Mouse (Mus musculus) megakaryocyte progenitor cell, adult 5-6 weeks (primary cell): ENCODE measurements around the gene Pacsin3. TPM values are rescaled to one million over a fixed set of nuclear protein-coding genes. Genes with fewer than 3 reads are reported as not detected.
A peak's percentile ranks its signal among the peaks of the same experiment; 100 is the strongest.

Source experiments
- ATAC-seq: replicated peaks from 2 replicates; pipeline ENCODE4 v1.8.0; 2016; ENCODE audit warnings: mild to moderate bottlenecking, moderate TSS enrichment, inconsistent platforms; ENCODE audit not compliant: poor library complexity
- total RNA-seq, 2 experiments: library from RNA; stranded (forward) in 1 of 2; stranded (reverse) in 1 of 2; fragments of 157-497, 149-512 nt in 1 of 2; fragments of 200-1000 nt in 1 of 2; gene quantifications; 2 replicates each; pipeline versions ENCODE4 v1.2.3 to v1.2.4; 2015 to 2017

The Pacsin3 gene
- total RNA-seq, 2 experiments from 2014 or later, result not detected

DNA sequence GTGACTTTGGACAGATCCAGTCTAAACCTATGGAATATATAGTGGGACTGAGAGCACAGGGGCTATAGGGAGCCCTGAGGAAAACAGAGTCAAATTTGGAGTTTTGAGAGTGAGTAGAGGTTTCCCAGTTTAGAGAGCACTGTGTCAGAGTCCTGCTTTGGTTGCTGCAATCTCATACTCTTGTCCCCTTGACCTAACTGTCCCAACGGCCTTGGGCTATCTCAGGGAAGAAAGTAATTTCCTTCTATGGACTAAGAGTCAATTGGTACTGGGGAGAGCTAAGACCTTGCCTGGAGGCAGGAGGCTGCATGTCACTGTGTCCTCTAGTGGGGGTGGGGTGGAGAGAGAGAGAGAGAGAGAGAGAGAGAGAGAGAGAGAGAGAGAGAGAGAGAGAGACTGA lies 3.1 kb downstream of the Pacsin3 start:
- no peak for ATAC-seq

DNA sequence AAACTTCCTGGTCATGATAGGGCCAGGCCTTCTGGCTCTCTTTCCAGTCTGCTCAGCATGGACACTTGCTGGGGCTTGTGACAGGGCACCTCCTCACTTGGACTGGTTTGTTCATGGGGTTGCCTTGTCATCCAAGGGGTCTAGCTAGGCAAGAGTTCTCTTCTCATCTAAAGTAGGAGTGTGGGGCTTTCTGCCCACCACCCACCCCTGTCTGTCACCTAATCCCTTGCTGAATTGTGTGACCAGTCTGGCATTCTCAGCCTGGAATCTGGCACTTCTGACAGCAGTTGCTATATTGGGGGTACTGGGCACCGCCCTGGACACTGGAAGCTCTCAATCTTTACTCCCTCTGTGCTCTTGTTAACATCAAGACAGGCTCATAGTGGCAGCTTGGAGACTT lies 3.7 kb downstream of the Pacsin3 start:
- ATAC-seq, result no peak

DNA sequence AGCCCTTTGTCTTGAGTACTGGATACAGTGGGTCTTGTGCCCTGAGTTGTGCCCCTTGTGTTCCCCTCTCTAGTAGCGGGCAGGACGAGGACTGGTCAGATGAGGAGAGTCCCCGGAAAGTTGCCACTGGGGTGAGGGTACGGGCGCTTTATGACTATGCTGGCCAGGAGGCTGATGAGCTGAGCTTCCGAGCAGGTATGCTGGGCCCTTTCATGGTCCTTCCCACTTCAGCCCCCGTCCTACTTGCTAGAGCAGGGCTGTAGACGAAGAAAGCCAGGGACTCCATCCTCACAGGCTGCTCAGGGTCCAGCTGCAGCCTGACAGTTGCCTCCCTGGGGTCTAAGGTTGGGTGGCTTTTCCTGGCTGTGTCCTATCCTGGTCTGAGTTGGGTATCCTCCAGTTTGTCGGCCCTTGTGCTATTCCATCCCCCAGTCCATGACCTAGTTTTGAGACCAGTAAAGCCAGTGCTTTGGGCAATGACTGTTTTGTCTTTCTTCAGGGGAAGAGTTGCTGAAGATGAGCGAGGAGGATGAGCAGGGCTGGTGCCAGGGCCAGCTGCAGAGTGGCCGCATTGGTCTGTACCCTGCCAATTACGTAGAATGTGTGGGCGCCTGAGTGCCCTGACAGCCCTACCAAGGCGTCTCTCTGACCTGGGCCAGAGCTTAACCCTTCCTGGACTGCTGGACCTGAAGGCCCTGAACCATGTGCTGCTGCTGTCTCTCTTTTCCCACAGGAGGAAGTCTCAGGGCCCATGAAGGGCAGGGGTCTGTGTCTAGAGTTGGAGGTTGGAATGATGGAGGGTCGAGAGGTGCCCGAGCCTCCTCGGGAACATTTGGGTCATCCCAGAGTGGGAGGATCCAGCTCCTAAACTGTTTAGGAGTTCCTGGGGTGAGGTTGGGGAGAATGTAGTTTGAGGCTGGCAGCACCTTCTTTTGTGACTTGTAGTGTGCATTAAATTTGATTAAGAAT lies 8.2 kb downstream of the Pacsin3 start:
- no peak for ATAC-seq

DNA sequence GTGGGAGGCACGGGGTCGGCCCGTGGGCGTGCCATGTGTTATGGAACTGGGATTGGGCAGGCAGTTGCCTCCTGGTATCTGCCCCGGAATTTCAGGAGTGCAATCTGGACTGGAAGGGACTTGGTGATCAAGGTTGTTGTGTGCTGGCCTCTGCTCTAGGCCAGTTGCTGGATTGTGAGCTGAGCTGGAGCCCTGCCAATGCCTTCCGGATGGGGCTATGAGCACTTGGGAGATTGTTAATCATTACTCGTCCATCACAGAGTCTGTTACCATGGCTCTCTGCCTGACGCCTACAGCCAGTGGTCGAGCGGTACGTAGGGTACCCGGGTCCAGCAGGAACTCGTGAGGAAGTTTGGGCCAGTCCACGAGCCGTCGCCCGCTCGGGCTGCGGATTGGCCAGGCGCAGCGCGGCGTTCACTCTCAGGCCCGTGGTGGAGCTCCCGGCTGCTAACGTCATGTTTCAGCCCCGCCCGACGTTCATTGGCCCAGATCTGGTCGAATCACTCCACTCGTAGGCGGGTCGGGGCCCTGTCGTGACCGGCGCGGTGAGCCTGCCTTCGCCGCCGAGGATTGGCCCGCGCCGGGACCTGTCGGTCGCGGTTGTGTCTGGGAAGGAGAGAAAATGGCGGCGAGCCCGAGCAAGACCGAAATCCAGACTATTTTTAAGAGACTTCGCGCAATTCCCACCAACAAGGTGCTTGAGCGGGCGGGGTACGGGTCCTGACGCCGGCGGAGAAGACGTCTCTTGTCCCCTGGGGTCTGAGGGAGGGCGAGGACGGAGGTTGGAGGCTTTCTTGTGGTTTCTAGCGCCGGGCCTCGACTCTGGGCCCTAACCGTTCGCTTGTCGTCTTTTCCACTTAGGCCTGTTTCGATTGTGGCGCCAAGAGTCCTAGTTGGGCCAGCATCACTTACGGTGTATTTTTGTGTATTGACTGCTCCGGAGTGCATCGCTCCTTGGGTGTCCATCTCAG lies 9.2 kb downstream of the Pacsin3 start, which contains the start of gene Arfgap2:
Arfgap2 (plus strand) TSS at position 264 of the 971 bp plus-strand sequence.
- ATAC-seq, result peak; percentile 98

DNA sequence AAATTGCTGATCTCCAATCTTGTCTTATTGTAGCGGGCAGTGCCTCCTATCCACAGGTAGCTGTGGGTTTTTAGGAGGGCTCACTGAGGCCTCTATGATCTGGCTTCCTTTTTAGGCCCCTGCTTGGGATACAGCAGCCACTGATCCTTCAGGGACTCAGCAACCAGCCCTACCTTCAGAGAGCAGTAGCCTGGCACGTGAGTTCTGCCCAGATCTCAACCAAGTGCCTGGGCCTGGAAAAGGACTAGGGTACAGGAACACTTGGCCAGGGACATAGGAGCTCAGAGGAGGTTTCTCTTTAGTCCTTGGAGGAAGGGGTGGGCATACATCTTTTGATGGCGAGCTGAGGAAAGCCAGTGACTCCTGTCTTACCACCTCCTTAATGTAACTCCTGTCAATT lies 12.3 kb downstream of the Pacsin3 start:
- ATAC-seq, result no peak

DNA sequence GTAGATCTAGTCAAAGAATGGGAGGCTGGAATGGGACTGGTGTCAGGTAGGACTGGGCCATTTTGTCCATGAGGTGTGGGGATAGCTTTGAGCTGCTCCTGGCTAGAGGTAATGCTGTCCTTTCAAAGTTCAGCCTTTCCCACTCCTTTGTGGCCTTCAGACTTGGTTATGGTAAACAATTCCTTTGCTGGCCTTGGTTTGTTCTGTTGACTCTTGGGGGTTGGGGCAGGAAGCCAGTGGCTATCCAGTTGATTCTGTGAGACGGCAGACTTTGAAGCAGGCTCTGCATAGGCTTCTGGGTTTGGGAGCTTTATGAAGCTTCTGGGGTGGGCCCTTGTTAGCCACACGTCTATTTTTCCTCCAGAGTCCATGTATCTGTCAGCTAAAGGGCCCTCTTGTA lies 13.0 kb downstream of the Pacsin3 start:
- no peak for ATAC-seq

DNA sequence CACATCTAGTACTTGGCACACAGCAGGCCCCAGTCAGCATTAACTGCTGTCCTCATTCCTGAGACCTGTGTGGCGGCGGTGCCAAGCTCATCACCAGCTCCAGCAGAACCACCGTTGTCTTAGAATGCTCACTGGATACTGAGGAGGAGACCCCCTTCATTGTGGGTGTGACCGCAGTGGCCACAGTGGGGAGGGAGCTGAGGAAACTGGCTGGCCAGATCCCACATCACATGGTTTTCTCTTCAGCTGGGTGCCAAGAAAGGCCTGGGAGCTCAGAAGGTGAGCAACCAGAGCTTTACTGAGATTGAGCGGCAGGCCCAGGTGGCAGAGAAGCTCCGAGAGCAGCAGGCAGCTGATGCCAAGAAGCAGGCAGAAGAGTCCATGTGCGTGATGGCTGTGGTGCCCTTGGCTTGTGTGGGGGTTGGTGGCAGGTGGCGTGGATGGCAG lies 14.0 kb downstream of the Pacsin3 start:
- ATAC-seq, result no peak

DNA sequence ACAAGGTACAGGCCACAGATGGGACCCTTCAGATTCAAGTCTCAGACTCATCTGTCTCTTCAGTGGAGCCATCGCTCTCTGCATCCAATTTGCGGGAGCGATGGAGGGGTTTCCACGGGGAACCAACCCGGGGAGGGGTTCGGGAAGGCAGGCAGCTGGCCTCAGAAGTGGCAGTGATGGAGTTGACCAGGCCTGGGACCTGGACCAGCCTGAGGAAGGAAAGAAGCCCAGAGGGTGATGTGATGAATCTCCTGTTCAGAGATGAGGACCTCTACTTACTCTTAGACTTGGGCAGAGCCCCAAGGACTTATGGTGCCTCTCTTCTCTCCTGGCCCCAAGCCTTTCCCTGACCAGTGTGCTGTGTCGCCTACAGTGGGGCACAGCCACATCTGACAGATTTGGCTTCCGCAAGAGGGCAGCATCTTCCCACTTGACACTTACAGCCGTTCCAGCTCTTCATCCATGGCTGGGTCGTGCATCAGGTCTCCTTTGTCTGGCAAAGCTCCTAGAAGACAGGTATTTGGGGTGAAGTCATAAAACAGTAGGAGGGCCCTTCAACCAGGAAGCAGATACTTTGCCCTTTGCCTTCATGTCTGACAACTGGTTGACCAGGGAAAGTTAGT lies 23.1 kb downstream of the Pacsin3 start:
- no peak; the same call in 1 of the 2 replicates for ATAC-seq

DNA sequence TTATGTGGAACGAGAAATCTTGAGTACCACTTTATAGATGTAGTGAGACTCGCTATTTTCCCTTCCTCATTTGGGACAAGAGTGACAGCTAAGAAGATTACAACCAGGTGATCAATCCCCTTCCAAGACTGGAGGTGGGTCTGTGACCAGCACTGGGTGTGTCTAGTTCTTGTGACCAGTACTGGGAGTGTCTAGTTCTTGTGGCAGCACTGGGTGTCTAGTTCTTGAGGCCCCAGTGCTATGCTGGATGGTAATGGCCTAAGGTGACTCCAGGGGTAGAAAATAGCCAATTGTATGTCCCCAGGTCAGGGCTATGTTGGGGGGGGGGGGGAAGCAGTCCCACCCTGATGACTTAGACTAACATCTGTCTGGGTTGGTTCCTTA lies 23.6 kb downstream of the Pacsin3 start:
- ATAC-seq, result no peak

DNA sequence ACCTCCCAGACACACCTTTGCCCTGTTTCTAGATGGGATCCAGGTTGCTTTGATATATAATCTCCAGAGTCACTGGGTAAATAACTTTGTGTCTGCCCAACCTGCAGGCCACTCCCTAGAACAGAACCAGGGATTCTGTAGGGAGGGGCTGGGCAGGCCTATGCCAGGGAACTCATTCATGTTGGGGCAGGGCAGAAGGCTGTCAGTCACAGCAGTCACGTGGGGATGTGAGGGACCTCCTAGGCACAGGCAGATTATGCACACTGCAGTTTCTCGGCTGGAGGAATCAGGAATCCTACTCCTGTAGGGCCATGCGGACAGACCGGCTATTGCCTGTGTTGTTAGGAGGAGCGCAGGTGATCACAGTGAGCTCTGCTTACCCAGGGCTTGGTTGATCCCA lies 25.6 kb downstream of the Pacsin3 start:
- ATAC-seq, result no peak

DNA sequence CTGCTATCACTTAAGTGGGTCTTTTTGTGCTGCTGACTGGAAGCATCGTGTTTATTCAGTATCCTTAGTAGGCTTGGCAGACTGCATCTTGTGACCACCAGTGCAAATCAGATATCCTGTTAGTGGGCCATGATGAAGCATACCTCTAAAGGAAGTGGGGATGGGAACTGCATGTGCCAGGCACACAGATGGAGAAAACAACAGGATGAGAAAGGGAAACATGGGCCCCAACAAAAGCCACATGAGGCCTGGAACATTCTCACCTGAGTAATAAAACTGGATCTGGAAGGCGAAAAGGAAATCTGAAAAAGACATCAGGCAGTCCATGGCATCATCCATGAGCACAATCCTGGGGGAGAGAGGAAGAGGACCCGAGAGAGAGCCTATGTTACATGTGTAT lies 28.2 kb downstream of the Pacsin3 start:
- no peak for ATAC-seq

DNA sequence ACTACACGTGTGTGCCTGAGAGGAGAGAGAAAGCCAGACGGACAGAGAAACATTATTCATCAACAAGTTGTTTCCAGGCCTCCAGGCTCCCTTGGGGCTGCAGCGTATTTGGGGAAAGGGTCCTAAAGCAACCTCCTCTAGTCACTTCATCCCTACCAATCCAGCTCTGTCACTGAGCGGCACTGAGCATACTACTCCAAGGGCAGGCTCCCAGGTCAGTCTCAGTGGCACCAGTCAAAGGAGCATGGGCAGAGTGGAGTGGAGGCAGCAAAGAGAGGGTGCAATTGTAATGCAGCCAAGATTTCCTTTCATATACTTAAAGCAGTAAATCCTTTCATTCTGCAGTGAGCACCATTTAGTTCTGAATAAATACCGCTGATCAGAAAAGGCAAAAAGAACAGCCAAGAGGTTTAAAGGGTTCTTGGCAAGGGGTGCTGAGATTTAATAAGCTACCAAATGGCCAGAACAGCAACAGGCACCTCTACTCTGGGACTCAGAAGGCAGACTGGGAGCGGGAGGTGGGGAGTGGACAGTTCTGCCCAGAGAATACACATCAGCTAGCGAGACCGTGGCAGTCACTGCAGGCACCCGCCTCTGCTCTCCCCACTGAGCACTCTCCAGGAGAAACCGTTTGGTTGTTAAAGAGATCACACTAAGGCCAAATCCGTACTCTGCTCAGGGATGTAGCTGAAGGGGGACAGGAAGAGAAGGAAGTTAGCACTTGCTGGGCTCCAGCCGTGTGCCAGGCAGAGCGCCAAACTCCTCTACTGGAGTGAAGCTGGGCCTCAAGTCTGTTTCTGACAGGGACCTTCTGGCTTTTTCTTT lies 28.8 kb downstream of the Pacsin3 start:
- ATAC-seq, result no peak

DNA sequence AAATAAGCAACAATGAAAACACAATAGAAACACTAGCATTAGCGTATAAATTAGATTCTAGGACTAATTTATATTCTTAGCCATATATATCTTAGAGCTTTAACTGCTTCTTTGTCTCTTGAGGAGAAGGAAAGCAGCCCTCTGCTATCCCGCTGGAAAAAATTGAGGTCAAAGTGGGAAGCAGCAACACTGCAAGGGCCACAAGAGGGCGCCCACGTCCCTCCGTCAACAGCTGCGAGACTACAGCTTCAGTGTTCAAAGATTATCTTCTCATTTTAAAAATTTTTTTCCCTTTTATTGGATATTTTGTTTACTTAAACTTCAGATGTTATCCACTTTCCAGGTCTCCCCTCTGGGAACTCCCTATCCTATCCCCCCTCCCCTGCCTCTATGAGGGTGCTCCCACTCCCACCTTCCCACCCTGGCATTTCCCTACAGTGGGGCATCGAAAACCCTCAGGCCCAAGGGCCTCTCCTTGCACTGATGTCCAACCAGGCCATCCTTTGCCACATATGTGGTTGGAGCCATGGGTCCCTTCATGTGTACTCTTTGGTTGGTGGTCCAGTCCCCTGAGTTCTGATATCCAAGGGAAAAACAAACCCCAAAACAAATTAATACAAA lies 30.2 kb downstream of the Pacsin3 start:
- ATAC-seq, result peak; percentile 90

DNA sequence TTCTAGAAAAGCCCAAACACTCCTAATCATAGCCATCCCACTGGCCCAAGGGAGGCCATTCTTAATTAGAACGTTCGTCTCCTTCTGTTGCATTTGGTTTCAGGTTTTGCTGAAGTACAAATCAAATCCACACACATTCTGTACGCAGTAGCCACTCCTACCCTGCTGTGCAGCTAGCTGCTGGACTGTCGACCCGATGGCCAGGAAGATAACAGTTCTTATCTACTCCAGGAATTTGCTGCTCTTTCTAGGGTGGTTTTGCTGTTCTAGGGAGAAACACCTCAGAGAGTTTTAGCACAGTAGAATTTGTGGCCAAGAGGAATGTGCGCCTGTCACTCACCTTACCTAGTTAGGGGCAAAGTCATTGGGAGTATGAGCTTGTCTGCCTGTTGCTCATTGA lies 31.8 kb downstream of the Pacsin3 start:
- ATAC-seq, result no peak

DNA sequence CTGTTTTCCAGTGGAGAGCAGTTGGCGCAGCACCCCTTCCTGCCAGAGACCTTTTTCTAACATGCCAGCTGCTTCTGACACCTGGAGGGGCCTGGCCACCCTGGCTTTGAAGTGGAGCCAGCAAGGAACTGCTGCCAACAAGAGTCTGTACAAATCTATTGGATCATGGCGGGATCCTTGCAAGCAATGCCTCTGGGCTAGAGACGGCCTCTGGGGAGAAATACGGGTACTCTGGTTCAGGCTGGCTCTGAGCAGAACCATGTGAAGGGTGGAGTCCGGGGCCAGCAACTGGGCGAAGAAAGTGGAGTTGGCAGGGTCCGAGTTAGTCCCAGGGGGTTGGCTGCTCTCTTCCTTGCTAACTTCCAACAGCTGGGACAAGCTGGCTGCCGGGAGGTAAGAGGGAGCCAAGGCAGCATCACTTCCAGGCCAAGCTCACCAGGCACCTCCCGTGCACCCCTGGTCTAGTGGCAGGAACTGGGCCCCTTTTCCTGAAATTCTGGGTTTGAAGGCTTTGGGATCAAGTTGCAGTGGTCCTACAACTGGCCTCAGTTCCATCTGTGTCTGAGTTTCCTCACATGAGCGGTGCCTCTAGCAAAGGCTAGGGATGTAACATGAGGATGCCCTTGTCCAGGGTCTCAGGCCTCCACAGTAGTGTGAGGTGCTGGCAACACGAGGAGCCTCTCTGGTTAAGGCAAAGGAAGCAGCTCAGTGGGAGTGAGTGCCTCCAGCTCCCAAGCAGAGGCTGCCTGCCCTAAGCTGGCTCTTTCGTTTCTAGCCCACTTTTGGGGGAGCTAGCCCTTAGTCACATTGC lies 35.6 kb downstream of the Pacsin3 start:
- ATAC-seq, result no peak

DNA sequence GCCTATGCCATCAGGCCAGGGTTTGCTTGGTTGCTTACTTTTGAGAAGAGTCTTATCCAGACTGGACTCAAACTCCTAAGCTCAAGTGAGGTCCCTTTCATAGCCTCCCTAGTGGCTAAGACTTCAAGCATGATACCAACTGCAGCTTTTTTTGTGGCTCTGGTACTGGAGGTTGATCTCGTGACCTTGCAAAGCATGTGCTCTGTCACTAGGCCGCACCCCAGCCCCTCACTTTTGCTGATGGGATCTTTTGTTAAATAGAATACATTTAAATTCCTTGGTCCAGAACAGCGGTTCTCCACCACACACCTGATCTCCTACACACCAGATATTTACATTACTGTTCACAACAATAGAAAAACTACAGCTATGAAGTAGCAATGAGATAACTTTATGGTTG lies 38.5 kb downstream of the Pacsin3 start:
- no peak for ATAC-seq

DNA sequence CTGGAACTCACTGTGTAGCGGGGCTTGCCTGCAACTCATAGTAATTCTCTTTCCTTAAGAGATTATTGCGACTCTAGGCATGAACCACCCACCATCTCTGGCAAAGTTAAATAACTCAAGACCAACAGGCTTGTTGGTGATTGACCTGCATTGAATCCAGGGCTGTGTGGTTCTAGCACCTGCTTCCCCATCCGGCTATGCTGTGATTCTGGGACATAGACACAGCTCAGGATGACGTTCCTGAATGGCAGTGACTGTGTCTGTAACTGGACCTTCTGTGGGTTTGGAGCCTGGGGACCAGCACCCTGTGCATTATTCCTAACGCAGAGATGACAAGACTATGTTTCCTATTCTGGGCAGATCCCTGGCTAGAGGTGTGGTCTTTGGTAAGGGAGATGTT lies 40.1 kb downstream of the Pacsin3 start:
- no peak for ATAC-seq

DNA sequence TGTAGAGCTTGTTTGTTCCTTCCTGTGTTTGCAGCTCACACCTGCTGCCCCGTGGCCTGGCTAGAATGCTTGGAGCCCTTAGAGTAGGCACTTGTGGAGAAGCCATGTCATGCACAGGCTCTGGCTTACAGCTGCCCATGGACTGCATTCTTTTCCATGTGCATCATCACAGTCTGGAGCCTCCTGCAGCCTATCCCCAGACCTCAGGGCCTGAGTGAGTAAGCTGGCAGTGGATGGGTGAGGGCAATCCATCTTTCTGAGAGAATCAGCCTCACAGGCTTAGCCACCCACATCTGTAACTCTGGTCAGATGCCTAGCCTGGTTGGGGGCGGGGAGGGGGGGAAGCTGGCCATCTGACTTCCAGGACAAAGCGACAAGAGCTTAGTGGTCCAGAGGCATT lies 43.4 kb downstream of the Pacsin3 start:
- no peak for ATAC-seq

DNA sequence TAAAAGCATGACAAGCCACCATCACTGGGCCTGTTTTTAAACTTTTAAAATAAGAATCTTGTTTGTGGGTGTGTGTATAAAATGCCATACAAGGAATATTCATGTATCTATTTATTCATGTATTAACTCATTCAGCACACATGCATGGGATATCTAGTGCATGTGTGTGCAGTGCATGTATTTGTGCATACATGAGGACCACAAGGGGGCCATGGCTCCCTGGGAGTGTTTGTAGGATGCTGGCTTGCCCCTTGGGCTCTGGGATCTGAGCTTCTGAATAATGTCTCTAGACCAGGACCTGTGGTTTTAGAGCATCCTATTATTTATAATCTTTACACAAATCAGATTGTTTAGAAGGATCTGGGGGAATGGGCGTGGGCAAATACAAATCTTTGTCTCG lies 45.0 kb downstream of the Pacsin3 start:
- ATAC-seq, result no peak
